Mouse (Mus musculus) hindbrain, postnatal 0 days (tissue): ENCODE results near the gene Crybb2. TPM values are rescaled to one million over a fixed set of nuclear protein-coding genes. Genes with fewer than 3 reads are reported as not detected.

Experiments used
- ATAC-seq: fragments of 200-750 bp; cut with Nextera tagmentation; 2 replicates; pipeline ENCODE4 v1.8.0; 2017; ENCODE audit warnings: mild to moderate bottlenecking, moderate TSS enrichment, moderate library complexity
- DNase-seq: peaks from one replicate; pipeline ENCODE4 v3.0.0-alpha.2; 2015; ENCODE audit warnings: low spot score
- H3K27ac ChIP-seq: fragments of 300-500 bp; sonication (generic); 2 replicates; pipeline ENCODE4 v1.5.1; 2014; ENCODE audit warnings: mild to moderate bottlenecking
- H3K27me3 ChIP-seq: fragments of 300-500 bp; sonication (generic); 2 replicates; pipeline ENCODE4 v1.6.1; 2014; ENCODE audit warnings: low read length, mixed read lengths; ENCODE audit not compliant: insufficient read depth
- H3K36me3 ChIP-seq: fragments of 300-500 bp; sonication (generic); 2 replicates; pipeline ENCODE4 v1.6.1; 2014; ENCODE audit warnings: low read length, mixed read lengths; ENCODE audit not compliant: insufficient read depth
- H3K4me1 ChIP-seq: fragments of 300-500 bp; sonication (generic); 2 replicates; pipeline ENCODE4 v1.6.1; 2014; ENCODE audit warnings: antibody characterized with exemption, low read length, mixed read lengths; ENCODE audit not compliant: insufficient read depth
- H3K4me2 ChIP-seq: fragments of 300-500 bp; sonication (generic); 2 replicates; pipeline ENCODE4 v1.6.1; 2014; ENCODE audit warnings: low read depth, mild to moderate bottlenecking, low read length, moderate library complexity, mixed read lengths
- H3K4me3 ChIP-seq: fragments of 300-500 bp; sonication (generic); 2 replicates; pipeline ENCODE4 v1.5.1; 2014; ENCODE audit warnings: low read length
- H3K9ac ChIP-seq: fragments of 300-500 bp; sonication (generic); replicated peaks from 2 replicates; pipeline ENCODE4 v1.6.1; 2014; ENCODE audit warnings: mild to moderate bottlenecking, low read length, moderate library complexity, mixed read lengths
- H3K9me3 ChIP-seq: fragments of 300-500 bp; sonication (generic); 2 replicates; pipeline ENCODE4 v1.6.1; 2016; ENCODE audit warnings: low read length, mixed read lengths
- CTCF ChIP-seq: IDR thresholded peaks from 2 replicates; pipeline ENCODE4 v1.5.1; 2016; ENCODE audit warnings: antibody characterized with exemption, control low read depth, low read depth
- WGBS: fragments of 180-500 bp; shearing (Covaris S2); extraction: QIAGEN DNeasy Blood & Tissue Kit; methylation state at CpG from one replicate; pipeline ENCODE4 v1.1.7; 2014; 5-methylcytosine and 5-hydroxymethylcytosine counted together
- polyA plus RNA-seq: library from polyadenylated mRNA; unstranded; fragments of >200 nt; fragmentation: Nextera tagmentation; extraction: Ambion mirVana; gene quantifications from 2 replicates; pipeline ENCODE4 v1.2.1, GENCODE M21; 2015
- total RNA-seq: library from RNA; depleted of rRNA; stranded (reverse); fragments of >200 nt; gene quantifications from 2 replicates; pipeline ENCODE4 v1.2.3, GENCODE M21; 2014

Crybb2 gene
- total and polyA plus RNA-seq, 2 experiments from 2014 or later: not detected

GRCm38 (mm10) chr5:113024154-113024764 is 45.7 kb downstream of the Crybb2 start:
- Histone ChIP-seq H3K27me3 (no peaks in the 10 kb centered on the region), H3K9me3 (no peaks in the 10 kb centered on the region), H3K4me2 (no peak overlapping the region), H3K36me3 (no peaks in the 10 kb centered on the region), H3K27ac (peak overlapping the region; percentile 62; the same call in 1 of the 2 replicates), H3K4me3 (no peak overlapping the region), H3K4me1 (peaks cover 9% of the 10 kb centered on the region; the same call in 1 of the 2 replicates), H3K9ac (no peak overlapping the region)
- WGBS: 23% methylated on average over 18 of the region's 18 CpGs
- no peak for TF ChIP-seq CTCF
- DNase-seq (peak; percentile 70), ATAC-seq (peak; percentile 61)

DNA sequence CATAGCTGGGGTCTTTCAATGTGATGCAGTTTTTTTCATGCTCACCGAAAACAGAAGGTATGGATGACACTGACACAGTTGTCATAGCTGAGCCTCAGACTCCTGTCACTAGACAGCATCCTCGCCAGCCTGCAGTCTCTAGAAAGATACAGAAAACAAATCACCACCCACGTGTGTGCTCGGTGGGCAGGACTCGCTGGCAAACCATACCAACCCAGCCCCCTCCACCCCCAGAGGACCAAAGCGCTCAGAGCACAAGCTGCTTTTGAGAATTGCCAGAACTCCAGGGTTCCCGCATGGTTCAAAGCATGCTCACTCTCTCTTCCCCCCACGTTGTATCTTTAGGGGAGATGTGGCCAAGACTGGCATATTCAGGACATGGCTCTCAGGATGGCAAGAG is 51.7 kb downstream of the Crybb2 start:
- ATAC-seq (no peak), DNase-seq (peak; percentile 50)
- H3K27ac ChIP-seq: no peak overlapping the region

DNA sequence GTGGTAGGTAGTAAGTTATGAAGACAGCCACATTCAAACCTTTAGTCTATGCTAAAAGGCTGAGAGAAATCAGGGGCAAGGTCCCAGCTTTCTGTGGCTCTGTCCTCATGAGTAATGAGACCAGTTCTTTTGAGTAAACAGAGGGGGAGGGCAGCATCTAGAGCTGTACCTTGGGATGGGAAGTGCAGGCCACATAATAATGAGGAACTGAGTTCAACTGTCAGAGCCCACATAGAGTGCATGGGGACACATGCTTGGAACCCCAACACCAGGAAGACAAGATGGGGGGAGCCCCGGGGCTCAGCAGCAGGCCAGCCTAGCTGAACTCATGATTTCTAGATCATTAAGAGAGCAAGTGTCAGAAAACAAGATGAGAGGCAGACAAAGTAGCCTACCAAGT is 52.9 kb downstream of the Crybb2 start:
- peaks cover 23% of the 10 kb centered on the region for H3K4me1 ChIP-seq
- H3K27ac ChIP-seq: no peak overlapping the region
- no peak overlapping the region for H3K4me2 ChIP-seq
- no peaks in the 10 kb centered on the region for H3K27me3 ChIP-seq
- DNase-seq: no peak
- no peak overlapping the region for H3K4me3 ChIP-seq
- WGBS: 83% methylated on average over 1 of the region's 1 CpGs
- no peak for ATAC-seq
- H3K36me3 ChIP-seq: no peaks in the 10 kb centered on the region
- H3K9ac ChIP-seq: no peak overlapping the region
- no peak for TF ChIP-seq CTCF
- no peaks in the 10 kb centered on the region for H3K9me3 ChIP-seq

More for the DNA sequence above, 51.7 kb downstream of the Crybb2 start:
- TF ChIP-seq CTCF: no peak
- peaks cover 14% of the 10 kb centered on the region for H3K4me1 ChIP-seq
- 33% methylated on average over 8 of the region's 8 CpGs for WGBS
- no peak overlapping the region for H3K4me2 ChIP-seq
- no peak overlapping the region for H3K4me3 ChIP-seq
- no peaks in the 10 kb centered on the region for H3K9me3 ChIP-seq
- no peaks in the 10 kb centered on the region for H3K36me3 ChIP-seq
- no peaks in the 10 kb centered on the region for H3K27me3 ChIP-seq
- no peak overlapping the region for H3K9ac ChIP-seq

DNA sequence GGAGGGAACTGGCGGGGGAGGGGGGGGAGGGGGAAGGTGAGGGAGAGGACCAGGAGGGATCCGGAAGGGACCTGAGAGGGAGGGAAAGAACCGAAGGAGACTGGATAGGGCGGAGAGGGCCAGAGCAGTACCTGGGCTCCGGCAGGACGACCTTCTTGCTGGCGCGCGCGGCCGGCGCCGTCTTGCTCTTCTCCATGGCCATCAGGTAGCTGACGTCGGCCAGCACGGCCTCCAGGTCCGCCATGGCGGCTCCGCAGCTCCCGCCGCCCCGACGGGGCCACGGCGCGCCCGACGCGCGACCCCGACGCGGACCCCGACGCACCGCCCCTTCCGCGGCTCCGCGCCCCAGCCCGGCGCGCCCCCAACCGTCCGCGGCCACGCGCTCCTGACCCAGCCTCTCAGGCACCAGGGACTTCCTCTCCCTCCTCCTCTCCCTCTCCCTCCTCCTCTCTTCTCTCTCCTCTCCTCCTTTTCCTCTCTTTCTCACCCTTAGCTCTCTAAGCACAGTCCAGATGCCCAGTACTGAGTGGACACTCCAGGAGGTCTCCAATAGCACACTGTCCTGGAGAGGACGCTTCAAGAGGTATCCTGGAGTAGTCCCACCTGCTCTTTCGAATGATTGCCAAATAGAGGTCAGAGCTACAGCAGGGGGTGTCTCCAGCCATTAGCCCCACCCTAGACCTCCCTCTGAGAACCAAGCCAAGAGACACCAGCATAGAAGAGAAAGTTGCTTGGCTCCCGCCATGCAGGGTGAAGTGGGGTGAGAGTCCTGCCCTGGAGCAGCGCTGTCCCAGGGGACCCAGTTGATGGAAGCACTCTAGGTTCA is 54.5 kb downstream of the Crybb2 start, which contains the start of gene Grk3:
Grk3 (minus strand) TSS at position 556 of the 826 bp plus-strand sequence.
- Histone ChIP-seq H3K4me3 (peak within 1 kb of the TSS; percentile 58), H3K9ac (peak within 1 kb of the TSS; percentile 77)

GRCm38 (mm10) chr5:113014808-113015235 is 55.1 kb downstream of the Crybb2 start:
- H3K9me3 ChIP-seq: no peaks in the 10 kb centered on the region
- peak overlapping the region; percentile 77 for H3K9ac ChIP-seq
- peak; percentile 57 for DNase-seq
- no peaks in the 10 kb centered on the region for H3K36me3 ChIP-seq
- ATAC-seq: peak; percentile 15; the same call in 1 of the 2 replicates
- WGBS: 2% methylated on average over 14 of the region's 14 CpGs
- peak overlapping the region; percentile 58 for H3K4me3 ChIP-seq
- no peaks in the 10 kb centered on the region for H3K27me3 ChIP-seq
- TF ChIP-seq CTCF: no peak
- peak overlapping the region; percentile 87 for H3K27ac ChIP-seq
- peaks cover 30% of the 10 kb centered on the region for H3K4me1 ChIP-seq
- peak overlapping the region; percentile 81 for H3K4me2 ChIP-seq

More for the DNA sequence above, 54.5 kb downstream of the Crybb2 start, which contains the start of gene Grk3:
- Histone ChIP-seq H3K4me2 (peak within 1 kb of the TSS; percentile 81), H3K27me3 (no peaks in the 10 kb centered on the region), H3K27ac (peak within 1 kb of the TSS; percentile 87), H3K36me3 (no peaks in the 10 kb centered on the region), H3K4me1 (peaks cover 30% of the 10 kb centered on the region), H3K9me3 (no peaks in the 10 kb centered on the region)
- WGBS: 9% methylated on average over 27 of the region's 52 CpGs
- ATAC-seq (peak; percentile 88), DNase-seq (peak; percentile 85)
- no peak for TF ChIP-seq CTCF

DNA sequence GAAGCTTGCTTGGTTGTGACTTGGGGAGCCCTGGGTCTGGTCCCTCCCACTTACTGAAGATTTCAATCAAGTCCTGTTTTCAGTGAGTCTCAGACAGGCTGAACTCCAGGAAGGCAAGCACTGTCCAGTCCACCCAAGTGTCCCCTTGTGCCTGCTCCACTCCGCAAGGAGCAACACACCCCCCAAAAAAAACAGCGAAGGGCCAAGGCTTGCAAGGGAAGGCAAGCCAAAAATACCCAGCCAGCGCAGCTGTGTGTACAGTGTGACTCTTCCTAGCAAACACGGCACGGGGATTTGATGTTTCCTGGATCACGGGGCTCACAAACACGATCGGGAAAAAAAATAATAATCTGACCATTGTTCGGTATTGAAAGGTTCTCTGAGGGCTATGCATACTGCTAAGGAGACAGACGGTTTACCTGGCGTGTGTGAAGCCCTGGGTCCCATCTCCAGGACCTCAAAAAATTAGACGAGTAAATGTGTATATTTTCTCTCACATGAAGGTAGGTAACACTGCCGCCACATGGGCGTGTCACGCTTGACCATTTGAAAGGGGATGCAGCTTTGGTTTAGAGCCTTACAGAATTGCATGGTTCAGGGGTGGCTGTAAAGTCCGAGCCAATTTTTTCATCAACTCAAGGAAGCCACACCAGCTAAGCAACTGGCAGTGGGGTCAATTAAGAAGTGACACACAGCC is 55.7 kb downstream of the Crybb2 start:
- 35% methylated on average over 16 of the region's 16 CpGs for WGBS
- peaks cover 30% of the 10 kb centered on the region for H3K4me1 ChIP-seq
- ATAC-seq (peak; percentile 14; the same call in 1 of the 2 replicates), DNase-seq (peak; percentile 53)
- no peaks in the 10 kb centered on the region for H3K27me3 ChIP-seq
- no peaks in the 10 kb centered on the region for H3K36me3 ChIP-seq
- H3K9me3 ChIP-seq: no peaks in the 10 kb centered on the region
- peak overlapping the region; percentile 58 for H3K4me3 ChIP-seq
- peak overlapping the region; percentile 81 for H3K4me2 ChIP-seq
- peak; percentile 33 for TF ChIP-seq CTCF
- H3K9ac ChIP-seq: peak overlapping the region; percentile 77
- H3K27ac ChIP-seq: peak overlapping the region; percentile 87
